Mouse (Mus musculus) heart, postnatal 0 days (tissue): ENCODE measurements around the gene Tmc7. TPM values are rescaled to one million over a fixed set of nuclear protein-coding genes. Genes with fewer than 3 reads are reported as not detected.
A peak's percentile ranks its signal among the peaks of the same experiment; 100 is the strongest.

Experiments used
- ATAC-seq: fragments of 200-750 bp; cut with Nextera tagmentation; 2 replicates; pipeline ENCODE4 v1.8.0; 2017; ENCODE audit warnings: low read depth, moderate number of reproducible peaks, moderate library complexity; ENCODE audit not compliant: insufficient read depth
- DNase-seq: peaks from one replicate; pipeline ENCODE4 v3.0.0-alpha.2; 2016; ENCODE audit warnings: low spot score
- H3K27ac ChIP-seq: fragments of 300-500 bp; sonication (generic); 2 replicates; pipeline ENCODE4 v1.5.1; 2014; ENCODE audit warnings: low read depth, mild to moderate bottlenecking
- H3K27me3 ChIP-seq: fragments of 300-500 bp; sonication (generic); 2 replicates; pipeline ENCODE4 v1.6.1; 2014; ENCODE audit warnings: low read length, mixed read lengths; ENCODE audit not compliant: control insufficient read depth, insufficient read depth
- H3K36me3 ChIP-seq: fragments of 300-500 bp; sonication (generic); replicated peaks from 2 replicates; pipeline ENCODE4 v1.6.1; 2014; ENCODE audit warnings: low read length, mixed read lengths; ENCODE audit not compliant: control insufficient read depth, insufficient read depth
- H3K4me1 ChIP-seq: fragments of 300-500 bp; sonication (generic); 2 replicates; pipeline ENCODE4 v1.6.1; 2014; ENCODE audit warnings: antibody characterized with exemption; ENCODE audit not compliant: control insufficient read depth, insufficient read depth
- H3K4me2 ChIP-seq: fragments of 300-500 bp; sonication (generic); 2 replicates; pipeline ENCODE4 v1.6.1; 2014; ENCODE audit warnings: low read depth, mild to moderate bottlenecking, low read length, moderate library complexity
- H3K4me3 ChIP-seq: fragments of 300-500 bp; sonication (generic); 2 replicates; pipeline ENCODE4 v1.5.1; 2014; ENCODE audit warnings: low read depth, low read length
- H3K9ac ChIP-seq: fragments of 300-500 bp; sonication (generic); replicated peaks from 2 replicates; pipeline ENCODE4 v1.6.1; 2014; ENCODE audit warnings: low read depth, low read length, mixed read lengths
- H3K9me3 ChIP-seq: fragments of 300-500 bp; sonication (generic); replicated peaks from 2 replicates; pipeline ENCODE4 v1.6.1; 2016; ENCODE audit warnings: low read length; ENCODE audit not compliant: control insufficient read depth
- CTCF ChIP-seq: IDR thresholded peaks from 2 replicates; pipeline ENCODE4 v1.5.1; 2016; ENCODE audit warnings: antibody characterized with exemption, control low read depth, low read depth
- EP300 ChIP-seq: IDR thresholded peaks from 2 replicates; pipeline ENCODE4 v1.6.1; 2016; ENCODE audit warnings: antibody characterized with exemption, low read depth
- WGBS: fragments of 180-500 bp; shearing (Covaris S2); extraction: QIAGEN DNeasy Blood & Tissue Kit; methylation state at CpG from one replicate; pipeline ENCODE4 v1.1.7; 2014; 5-methylcytosine and 5-hydroxymethylcytosine counted together
- polyA plus RNA-seq: library from polyadenylated mRNA; unstranded; fragments of >200 nt; fragmentation: Nextera tagmentation; extraction: Ambion mirVana; gene quantifications from 2 replicates; pipeline ENCODE4 v1.2.1, GENCODE M21; 2015
- total RNA-seq: library from RNA; depleted of rRNA; stranded (reverse); fragments of >200 nt; gene quantifications from 2 replicates; pipeline ENCODE4 v1.2.3, GENCODE M21; 2014; ENCODE audit warnings: low replicate concordance; rRNA removed

The Tmc7 gene
- total and polyA plus RNA-seq, 2 experiments from 2014 or later = 3.2 to 3.6 TPM

DNA sequence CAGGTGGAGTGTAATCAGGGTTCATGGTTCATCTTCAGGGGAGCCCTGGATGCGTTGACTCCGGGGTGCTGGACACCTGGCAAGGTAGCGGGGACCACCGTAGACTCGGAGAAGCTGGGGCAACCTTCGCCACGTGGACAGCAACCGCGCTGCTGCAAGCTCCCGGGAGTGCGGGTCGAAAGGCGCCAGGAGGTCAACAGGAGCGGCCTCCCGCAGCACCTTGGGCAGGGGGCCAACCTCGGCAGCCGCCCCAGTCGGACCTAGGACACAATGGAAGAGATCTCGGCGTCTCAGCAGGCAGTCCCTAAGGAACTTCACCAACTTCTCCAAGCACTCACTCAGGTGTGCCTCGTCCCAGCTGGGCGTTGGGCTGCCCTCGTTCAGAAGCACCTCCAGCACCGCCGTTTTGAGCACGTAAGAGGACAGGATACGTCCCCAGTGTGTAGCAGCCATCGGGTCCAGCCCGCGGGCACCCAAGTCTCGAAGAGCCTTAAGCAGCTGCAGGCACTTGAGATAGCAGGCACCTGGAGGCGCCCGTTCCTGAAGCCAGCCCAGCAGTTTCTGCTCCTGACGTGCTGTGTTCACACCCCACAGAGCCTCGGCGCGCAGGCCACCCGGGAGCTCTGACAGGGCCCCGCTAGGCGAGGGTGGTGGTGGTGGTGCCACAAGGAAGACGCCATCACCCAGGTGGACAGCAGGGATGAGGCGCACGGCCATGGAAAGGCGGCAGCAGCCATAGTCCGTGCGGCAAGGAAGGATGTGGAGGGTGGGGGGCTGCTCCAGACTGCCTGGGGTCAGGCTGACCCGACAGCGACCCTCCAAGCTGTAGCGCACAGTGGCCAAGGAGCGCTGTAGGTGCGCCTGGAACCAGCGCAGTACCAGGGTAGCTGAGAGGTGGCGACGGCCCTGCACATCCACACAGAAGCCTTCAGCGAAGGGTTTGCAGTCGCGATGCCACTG is 94.5 kb downstream of the Tmc7 start:
- Histone ChIP-seq H3K27me3 (peaks cover 22% of the 10 kb centered on the region), H3K9ac (0 out of 2 replicates have a peak overlapping the region, but pooled peaks have one; percentile 32), H3K27ac (peak overlapping the region; percentile 94; the same call in 1 of the 2 replicates), H3K36me3 (peaks cover 11% of the 10 kb centered on the region; the same call in 1 of the 2 replicates), H3K4me1 (peaks cover 3% of the 10 kb centered on the region; the same call in 1 of the 2 replicates), H3K4me3 (peak overlapping the region; percentile 78), H3K4me2 (peak overlapping the region; percentile 73), H3K9me3 (no peaks in the 10 kb centered on the region)
- WGBS = 34% methylated on average over 57 of the region's 57 CpGs
- TF ChIP-seq CTCF = no peak
- TF ChIP-seq EP300 = no peak
- no peak for ATAC-seq
- no peak for DNase-seq

DNA sequence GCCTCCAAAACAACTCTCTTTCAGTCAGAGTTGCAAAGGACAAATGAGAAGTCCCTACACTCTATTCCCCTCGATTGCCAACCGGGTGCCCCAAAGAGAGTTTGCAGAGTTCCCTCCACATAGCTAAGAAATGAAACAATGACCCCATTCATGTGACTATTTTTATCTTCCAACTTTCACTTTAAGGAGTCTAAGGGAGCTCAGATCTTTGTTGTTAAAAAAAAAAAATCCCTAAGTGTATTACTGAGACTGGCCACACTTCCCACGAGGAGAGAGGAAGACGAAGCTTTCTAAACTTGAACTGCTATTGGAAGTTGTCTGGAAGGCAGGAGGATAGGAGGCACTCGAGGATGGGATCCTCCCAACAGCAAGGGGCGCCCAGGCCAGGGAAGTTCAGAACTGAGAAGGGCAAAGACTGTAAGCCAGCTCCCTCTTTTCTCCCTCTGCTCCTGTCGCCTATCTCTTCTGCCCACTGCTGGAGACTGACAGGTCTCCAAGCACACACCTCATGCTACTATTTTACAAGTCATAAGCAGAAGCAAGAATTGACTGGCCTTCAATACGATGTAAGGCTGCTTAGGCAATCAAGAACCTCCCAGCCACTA is 96.4 kb downstream of the Tmc7 start:
- Histone ChIP-seq H3K27me3 (peaks cover 22% of the 10 kb centered on the region), H3K4me2 (peak overlapping the region; percentile 73), H3K4me1 (peaks cover 3% of the 10 kb centered on the region; the same call in 1 of the 2 replicates), H3K4me3 (peak overlapping the region; percentile 31), H3K27ac (peak overlapping the region; percentile 69), H3K36me3 (peaks cover 11% of the 10 kb centered on the region; the same call in 1 of the 2 replicates), H3K9ac (peak overlapping the region; percentile 7; the same call in 1 of the 2 replicates), H3K9me3 (no peaks in the 10 kb centered on the region)
- DNase-seq (no peak), ATAC-seq (no peak)
- 31% methylated on average over 8 of the region's 8 CpGs for WGBS
- TF ChIP-seq EP300 = no peak
- TF ChIP-seq CTCF = no peak

DNA sequence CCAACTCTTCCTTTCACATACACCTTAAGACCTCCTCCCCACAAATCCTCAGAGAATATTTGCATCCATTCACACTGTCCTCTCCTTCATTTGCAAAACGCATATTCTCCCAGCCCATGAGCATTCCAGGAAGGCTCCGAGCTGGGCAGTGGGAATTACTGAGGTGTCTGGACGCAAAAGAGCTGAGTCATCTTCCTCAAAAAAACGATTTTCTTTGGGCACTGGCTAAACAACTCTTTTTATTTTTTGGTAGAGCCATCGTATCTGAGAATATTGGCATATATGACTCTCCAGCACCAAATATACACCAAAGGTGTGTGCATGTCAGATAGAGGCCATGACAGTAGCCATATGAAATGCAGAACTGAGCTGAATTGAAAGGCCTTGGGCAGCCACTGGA is 97.6 kb downstream of the Tmc7 start:
- DNase-seq = no peak
- Histone ChIP-seq H3K36me3 (peaks cover 11% of the 10 kb centered on the region; the same call in 1 of the 2 replicates), H3K4me2 (peak overlapping the region; percentile 34), H3K27ac (no peak overlapping the region), H3K4me1 (peaks cover 3% of the 10 kb centered on the region; the same call in 1 of the 2 replicates), H3K4me3 (no peak overlapping the region), H3K9me3 (no peaks in the 10 kb centered on the region), H3K9ac (no peak overlapping the region), H3K27me3 (peaks cover 21% of the 10 kb centered on the region)
- WGBS = 47% methylated on average over 5 of the region's 5 CpGs
- TF ChIP-seq EP300 (no peak), CTCF (no peak)
- no peak for ATAC-seq

Other genes with a start within 250 kb of the Tmc7 start
- gene Syt17, start 136.5 kb downstream of the Tmc7 start, total RNA-seq = 0.46 and 1.2 TPM in 2 replicates
- gene Syt17, start 136.5 kb downstream of the Tmc7 start, polyA plus RNA-seq = 1.2 and 2.0 TPM in 2 replicates
- gene Itpripl2, start 92.8 kb downstream of the Tmc7 start, total RNA-seq = 25.4 and 31.6 TPM in 2 replicates
- 3.8 and 3.9 TPM in 2 replicates for gene Itpripl2, start 92.8 kb downstream of the Tmc7 start, polyA plus RNA-seq
- gene Coq7, start 51.4 kb downstream of the Tmc7 start, total RNA-seq = 81.4 and 83.7 TPM in 2 replicates
- 249 and 267 TPM in 2 replicates for gene Coq7, start 51.4 kb downstream of the Tmc7 start, polyA plus RNA-seq
- not detected in 2 replicates for gene Tmc5, start 12.6 kb upstream of the Tmc7 start, total RNA-seq
- 0.14 and 0.34 TPM in 2 replicates for gene Tmc5, start 12.6 kb upstream of the Tmc7 start, polyA plus RNA-seq
- 125 and 164 TPM in 2 replicates for gene Gde1, start 121.0 kb upstream of the Tmc7 start, total RNA-seq
- gene Gde1, start 121.0 kb upstream of the Tmc7 start, polyA plus RNA-seq = 73.2 and 76.4 TPM in 2 replicates
- 1.8 and 2.0 TPM in 2 replicates for gene Ccp110, start 127.8 kb upstream of the Tmc7 start, total RNA-seq
- 1.9 TPM in 2 replicates for gene Ccp110, start 127.8 kb upstream of the Tmc7 start, polyA plus RNA-seq
- 43.4 and 63.8 TPM in 2 replicates for gene Vps35l, start 155.5 kb upstream of the Tmc7 start, total RNA-seq
- gene Vps35l, start 155.5 kb upstream of the Tmc7 start, polyA plus RNA-seq = 39.7 and 41.0 TPM in 2 replicates